Mouse (Mus musculus): ENCODE data around the gene Galnt2. TPM values are rescaled to one million over a fixed set of nuclear protein-coding genes. Genes with fewer than 3 reads are reported as not detected.

The Galnt2 gene
- polyA plus RNA-seq, 1 experiment from 2014 or later, result 70.0 TPM

- Histone ChIP-seq H3K27ac (replicated peaks; ENCODE audit: low read depth, low read length) (no peak overlapping the region), H3K9me3 (ENCODE audit: control insufficient read depth, low read length) (no peaks in the 10 kb centered on the region), H3K4me3 (ENCODE audit: low read depth, low read length) (no peak overlapping the region), H3K4me2 (ENCODE audit: low read depth, low read length) (no peak overlapping the region), H3K9ac (ENCODE audit: low read depth, low read length) (no peak overlapping the region), H3K36me3 (ENCODE audit: control insufficient read depth, insufficient read depth, low read length) (no peaks in the 10 kb centered on the region), H3K27me3 (replicated peaks; ENCODE audit: control insufficient read depth, insufficient read depth, low read length) (no peaks in the 10 kb centered on the region), H3K4me1 (ENCODE audit: control insufficient read depth, insufficient read depth, low read length) (no peaks in the 10 kb centered on the region)
- ATAC-seq (ENCODE audit: low read depth) (no peak), DNase-seq (ENCODE audit: low spot score) (no peak)
- 80% methylated on average over 22 of the region's 23 CpGs for WGBS
These were observed 140.4 kb downstream of the Galnt2 start for GRCm38 (mm10) chr8:124371410-124372123.

- no peaks in the 10 kb centered on the region for H3K9me3 ChIP-seq (ENCODE audit: control insufficient read depth, low read length)
- ATAC-seq (ENCODE audit: low read depth) (no peak), DNase-seq (ENCODE audit: low spot score) (no peak)
- H3K9ac ChIP-seq (ENCODE audit: low read depth, low read length), result no peak overlapping the region
- 84% methylated on average over 5 of the region's 5 CpGs for WGBS
- no peak overlapping the region for H3K4me3 ChIP-seq (ENCODE audit: low read depth, low read length)
- H3K27me3 ChIP-seq (replicated peaks; ENCODE audit: control insufficient read depth, insufficient read depth, low read length), result no peaks in the 10 kb centered on the region
- no peaks in the 10 kb centered on the region for H3K4me1 ChIP-seq (ENCODE audit: control insufficient read depth, insufficient read depth, low read length)
- no peaks in the 10 kb centered on the region for H3K36me3 ChIP-seq (ENCODE audit: control insufficient read depth, insufficient read depth, low read length)
- H3K27ac ChIP-seq (replicated peaks; ENCODE audit: low read depth, low read length), result no peak overlapping the region
- H3K4me2 ChIP-seq (ENCODE audit: low read depth, low read length), result no peak overlapping the region
These were observed 142.6 kb downstream of the Galnt2 start for GRCm38 (mm10) chr8:124373753-124374152.

GRCm38 (mm10) chr8:124375168-124375567 lies 144.0 kb downstream of the Galnt2 start:
- Histone ChIP-seq H3K9ac (ENCODE audit: low read depth, low read length) (no peak overlapping the region), H3K4me3 (ENCODE audit: low read depth, low read length) (no peak overlapping the region), H3K36me3 (ENCODE audit: control insufficient read depth, insufficient read depth, low read length) (no peaks in the 10 kb centered on the region), H3K27me3 (replicated peaks; ENCODE audit: control insufficient read depth, insufficient read depth, low read length) (no peaks in the 10 kb centered on the region), H3K27ac (replicated peaks; ENCODE audit: low read depth, low read length) (no peak overlapping the region), H3K4me2 (ENCODE audit: low read depth, low read length) (no peak overlapping the region), H3K4me1 (ENCODE audit: control insufficient read depth, insufficient read depth, low read length) (no peaks in the 10 kb centered on the region), H3K9me3 (ENCODE audit: control insufficient read depth, low read length) (no peaks in the 10 kb centered on the region)
- ATAC-seq (ENCODE audit: low read depth) (no peak), DNase-seq (ENCODE audit: low spot score) (no peak)
- WGBS, result 76% methylated on average over 6 of the region's 6 CpGs

- no peak overlapping the region for H3K9ac ChIP-seq (ENCODE audit: low read depth, low read length)
- H3K4me2 ChIP-seq (ENCODE audit: low read depth, low read length), result no peak overlapping the region
- H3K27me3 ChIP-seq (replicated peaks; ENCODE audit: control insufficient read depth, insufficient read depth, low read length), result no peaks in the 10 kb centered on the region
- H3K4me1 ChIP-seq (ENCODE audit: control insufficient read depth, insufficient read depth, low read length), result no peaks in the 10 kb centered on the region
- H3K4me3 ChIP-seq (ENCODE audit: low read depth, low read length), result no peak overlapping the region
- H3K27ac ChIP-seq (replicated peaks; ENCODE audit: low read depth, low read length), result no peak overlapping the region
- H3K9me3 ChIP-seq (ENCODE audit: control insufficient read depth, low read length), result no peaks in the 10 kb centered on the region
- ATAC-seq (ENCODE audit: low read depth), result no peak
- H3K36me3 ChIP-seq (ENCODE audit: control insufficient read depth, insufficient read depth, low read length), result no peaks in the 10 kb centered on the region
- WGBS, result 87% methylated on average over 9 of the region's 9 CpGs
- no peak for DNase-seq (ENCODE audit: low spot score)
These were observed 144.5 kb downstream of the Galnt2 start for GRCm38 (mm10) chr8:124375727-124376126.

GRCm38 (mm10) chr8:124376406-124376805 lies 145.2 kb downstream of the Galnt2 start:
- no peak overlapping the region for H3K4me3 ChIP-seq (ENCODE audit: low read depth, low read length)
- 89% methylated on average over 12 of the region's 12 CpGs for WGBS

GRCm38 (mm10) chr8:124379289-124379688 lies 148.1 kb downstream of the Galnt2 start:
- DNase-seq (ENCODE audit: low spot score), result no peak
- Histone ChIP-seq H3K27ac (replicated peaks; ENCODE audit: low read depth, low read length) (no peak overlapping the region), H3K4me1 (ENCODE audit: control insufficient read depth, insufficient read depth, low read length) (no peaks in the 10 kb centered on the region), H3K27me3 (replicated peaks; ENCODE audit: control insufficient read depth, insufficient read depth, low read length) (no peaks in the 10 kb centered on the region), H3K9ac (ENCODE audit: low read depth, low read length) (no peak overlapping the region), H3K36me3 (ENCODE audit: control insufficient read depth, insufficient read depth, low read length) (no peaks in the 10 kb centered on the region), H3K4me3 (ENCODE audit: low read depth, low read length) (no peak overlapping the region), H3K4me2 (ENCODE audit: low read depth, low read length) (no peak overlapping the region), H3K9me3 (ENCODE audit: control insufficient read depth, low read length) (no peaks in the 10 kb centered on the region)
- ATAC-seq (ENCODE audit: low read depth), result no peak
- WGBS, result 59% methylated on average over 6 of the region's 6 CpGs

More at GRCm38 (mm10) chr8:124376406-124376805, 145.2 kb downstream of the Galnt2 start:
- no peak for ATAC-seq (ENCODE audit: low read depth)
- H3K36me3 ChIP-seq (ENCODE audit: control insufficient read depth, insufficient read depth, low read length), result no peaks in the 10 kb centered on the region
- H3K9me3 ChIP-seq (ENCODE audit: control insufficient read depth, low read length), result no peaks in the 10 kb centered on the region
- DNase-seq (ENCODE audit: low spot score), result no peak
- no peak overlapping the region for H3K9ac ChIP-seq (ENCODE audit: low read depth, low read length)
- no peak overlapping the region for H3K4me2 ChIP-seq (ENCODE audit: low read depth, low read length)
- H3K27me3 ChIP-seq (replicated peaks; ENCODE audit: control insufficient read depth, insufficient read depth, low read length), result no peaks in the 10 kb centered on the region
- no peak overlapping the region for H3K27ac ChIP-seq (replicated peaks; ENCODE audit: low read depth, low read length)
- H3K4me1 ChIP-seq (ENCODE audit: control insufficient read depth, insufficient read depth, low read length), result no peaks in the 10 kb centered on the region

- H3K9ac ChIP-seq (ENCODE audit: low read depth, low read length), result no peak overlapping the region
- no peaks in the 10 kb centered on the region for H3K9me3 ChIP-seq (ENCODE audit: control insufficient read depth, low read length)
- 56% methylated on average over 10 of the region's 10 CpGs for WGBS
These were observed 151.0 kb downstream of the Galnt2 start for GRCm38 (mm10) chr8:124382235-124382634.

GRCm38 (mm10) chr8:124384336-124384735 lies 153.1 kb downstream of the Galnt2 start:
- Histone ChIP-seq H3K36me3 (ENCODE audit: control insufficient read depth, insufficient read depth, low read length) (no peaks in the 10 kb centered on the region), H3K4me2 (ENCODE audit: low read depth, low read length) (no peak overlapping the region), H3K9ac (ENCODE audit: low read depth, low read length) (no peak overlapping the region), H3K27me3 (replicated peaks; ENCODE audit: control insufficient read depth, insufficient read depth, low read length) (no peaks in the 10 kb centered on the region), H3K4me1 (ENCODE audit: control insufficient read depth, insufficient read depth, low read length) (no peaks in the 10 kb centered on the region), H3K9me3 (ENCODE audit: control insufficient read depth, low read length) (no peaks in the 10 kb centered on the region), H3K4me3 (ENCODE audit: low read depth, low read length) (no peak overlapping the region), H3K27ac (replicated peaks; ENCODE audit: low read depth, low read length) (no peak overlapping the region)
- 90% methylated on average over 19 of the region's 19 CpGs for WGBS
- ATAC-seq (ENCODE audit: low read depth) (no peak), DNase-seq (ENCODE audit: low spot score) (no peak)

More at GRCm38 (mm10) chr8:124382235-124382634, 151.0 kb downstream of the Galnt2 start:
- H3K36me3 ChIP-seq (ENCODE audit: control insufficient read depth, insufficient read depth, low read length), result no peaks in the 10 kb centered on the region
- H3K4me3 ChIP-seq (ENCODE audit: low read depth, low read length), result no peak overlapping the region
- no peak overlapping the region for H3K27ac ChIP-seq (replicated peaks; ENCODE audit: low read depth, low read length)
- no peak overlapping the region for H3K4me2 ChIP-seq (ENCODE audit: low read depth, low read length)
- DNase-seq (ENCODE audit: low spot score) (no peak), ATAC-seq (ENCODE audit: low read depth) (peak; percentile 53)
- H3K27me3 ChIP-seq (replicated peaks; ENCODE audit: control insufficient read depth, insufficient read depth, low read length), result no peaks in the 10 kb centered on the region
- H3K4me1 ChIP-seq (ENCODE audit: control insufficient read depth, insufficient read depth, low read length), result no peaks in the 10 kb centered on the region
